24 mouse cellular contexts compared by ENCODE assay signal in genomic region chr4:101637472-101637871, GRCm38 (mm10).
"Had no signal": no experiment of that assay in that cellular context is flagged by ENCODE, and none has a peak within 500 bp of the region (broad histone marks: within the 10 kb centered on the region; RNA-seq: fewer than 3 reads in every experiment).

No protein-coding gene starts in this region.

- H3K9me3 ChIP-seq: heart, embryonic 13.5 days; heart, embryonic 15.5 days; hindbrain, embryonic 13.5 days; hindbrain, embryonic 15.5 days; kidney, embryonic 15.5 days; limb, embryonic 13.5 days; limb, embryonic 15.5 days; liver, embryonic 12.5 days had no signal

- H3K36me3 ChIP-seq: heart, embryonic 13.5 days; heart, embryonic 15.5 days; kidney, embryonic 15.5 days; limb, embryonic 13.5 days; limb, embryonic 15.5 days; liver, embryonic 12.5 days had no signal

- H3K4me2 ChIP-seq: heart, embryonic 11.5 days; heart, embryonic 13.5 days; heart, embryonic 15.5 days; hindbrain, embryonic 13.5 days; hindbrain, embryonic 15.5 days; kidney, embryonic 15.5 days; limb, embryonic 13.5 days; limb, embryonic 15.5 days; liver, embryonic 12.5 days had no signal

- H3K9ac ChIP-seq: heart, embryonic 13.5 days; heart, embryonic 15.5 days; hindbrain, embryonic 13.5 days; hindbrain, embryonic 15.5 days; kidney, embryonic 15.5 days; limb, embryonic 13.5 days; limb, embryonic 15.5 days; liver, embryonic 12.5 days had no signal

- H3K4me1 ChIP-seq: heart, embryonic 13.5 days; heart, embryonic 15.5 days; hindbrain, embryonic 13.5 days; hindbrain, embryonic 15.5 days; kidney, embryonic 15.5 days; limb, embryonic 13.5 days; limb, embryonic 15.5 days; liver, embryonic 12.5 days had no signal

- H3K27ac ChIP-seq: heart, adult 2 months; heart, embryonic 13.5 days; heart, embryonic 15.5 days; hindbrain, embryonic 13.5 days; hindbrain, embryonic 15.5 days; hindbrain, postnatal 0 days; kidney, embryonic 15.5 days; kidney, postnatal 0 days; limb, embryonic 13.5 days; limb, embryonic 15.5 days; liver, embryonic 12.5 days had no signal

- H3K27me3 ChIP-seq: heart, embryonic 13.5 days; heart, embryonic 15.5 days; hindbrain, embryonic 13.5 days; hindbrain, embryonic 15.5 days; kidney, embryonic 15.5 days; limb, embryonic 13.5 days; limb, embryonic 15.5 days; liver, embryonic 12.5 days had no signal

- H3K4me3 ChIP-seq: heart, adult 2 months; heart, embryonic 13.5 days; heart, embryonic 15.5 days; hindbrain, embryonic 13.5 days; hindbrain, embryonic 15.5 days; kidney, embryonic 15.5 days; limb, embryonic 13.5 days; limb, embryonic 15.5 days; liver, embryonic 12.5 days had no signal

- DNase-seq: gastrocnemius, postnatal 14 days; gastrocnemius, postnatal 36 days; heart, adult 2 months; heart, postnatal 14 days; heart, postnatal 36 days; kidney, adult 11 months; kidney, adult 2 months; kidney, adult 9 months; kidney, postnatal 14 days; kidney, postnatal 36 days; layer of hippocampus, adult 9-11 months; layer of hippocampus, postnatal 36 days; left cerebral cortex, postnatal 4 days had no signal
